Mouse (Mus musculus) ovary, adult 18-20 months (tissue): ENCODE measurements around the gene Eif5b.
"Not testable (repeated sequence)": the region's sequence is repeated elsewhere in the genome, so short reads cannot be mapped to it uniquely, and the experiment has no call there.

Experiments used
- DNase-seq: peaks from one replicate; pipeline ENCODE4 v3.0.0; 2022; ENCODE audit warnings: low spot score, mixed read lengths

Eif5b gene

DNA sequence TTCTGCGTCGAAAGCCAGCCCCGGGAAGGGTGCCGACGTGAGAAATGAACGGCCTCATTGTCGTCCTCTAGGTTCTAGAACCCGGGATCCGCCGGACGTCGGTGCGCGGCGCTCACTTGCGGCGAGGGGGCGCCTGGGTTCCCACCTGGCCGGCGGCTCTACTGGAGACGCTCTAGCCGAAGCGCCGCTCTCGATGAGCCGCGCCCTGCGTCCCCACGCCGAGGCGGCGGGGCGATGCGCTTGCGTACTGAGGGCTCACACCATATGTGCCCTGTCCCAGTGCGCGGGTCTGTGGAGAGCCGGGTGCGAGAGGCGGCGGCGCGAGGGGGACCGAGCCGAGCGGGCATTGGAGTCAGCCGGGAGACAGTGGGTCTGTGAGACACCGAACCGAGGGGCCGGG is at the start of gene Eif5b, which contains the start of gene Txndc9:
Eif5b (plus strand) TSS at position 144 of the 400 bp plus-strand sequence.
Txndc9 (minus strand) TSS at position 27 of the 400 bp plus-strand sequence.
- DNase-seq = peak; percentile 91

DNA sequence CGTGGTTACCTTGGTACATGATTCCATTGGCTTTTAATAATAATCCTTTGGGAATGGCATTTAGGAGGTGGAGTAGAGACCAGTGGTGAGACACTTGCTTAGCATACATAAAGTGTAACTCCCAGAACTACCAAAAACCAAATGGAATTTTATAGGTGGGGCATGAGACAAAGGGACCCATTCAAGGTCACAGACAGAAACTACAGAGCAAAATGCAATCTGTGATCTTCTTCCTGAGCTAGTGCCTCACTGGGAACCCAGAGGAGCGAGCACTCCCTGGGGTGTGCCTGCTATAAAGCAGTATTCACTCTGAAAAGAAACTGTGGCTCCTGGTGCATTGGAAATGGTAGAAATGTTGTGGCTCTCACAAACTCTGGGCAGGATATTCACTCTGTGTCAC is 48.9 kb upstream of the Eif5b start:
- no peak for DNase-seq

DNA sequence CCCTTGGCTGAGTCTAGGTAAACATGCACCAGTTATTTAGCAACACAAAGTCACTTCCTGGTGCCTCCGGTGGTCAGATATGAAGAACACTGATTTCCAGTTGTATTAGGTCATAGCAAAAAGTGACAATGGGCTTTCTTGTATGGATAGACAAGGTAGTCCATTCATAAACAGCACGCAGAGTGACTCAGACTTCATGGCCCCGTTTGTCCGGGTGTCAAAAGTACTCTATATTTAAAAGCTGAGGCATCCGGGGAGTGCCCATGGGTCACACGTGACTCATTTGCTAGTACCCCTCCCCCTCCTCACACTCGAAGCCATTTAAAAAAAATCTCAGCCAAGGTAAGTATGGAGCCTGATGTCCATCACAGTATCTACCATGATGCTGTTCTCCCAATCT is 43.0 kb upstream of the Eif5b start:
- DNase-seq = no peak

DNA sequence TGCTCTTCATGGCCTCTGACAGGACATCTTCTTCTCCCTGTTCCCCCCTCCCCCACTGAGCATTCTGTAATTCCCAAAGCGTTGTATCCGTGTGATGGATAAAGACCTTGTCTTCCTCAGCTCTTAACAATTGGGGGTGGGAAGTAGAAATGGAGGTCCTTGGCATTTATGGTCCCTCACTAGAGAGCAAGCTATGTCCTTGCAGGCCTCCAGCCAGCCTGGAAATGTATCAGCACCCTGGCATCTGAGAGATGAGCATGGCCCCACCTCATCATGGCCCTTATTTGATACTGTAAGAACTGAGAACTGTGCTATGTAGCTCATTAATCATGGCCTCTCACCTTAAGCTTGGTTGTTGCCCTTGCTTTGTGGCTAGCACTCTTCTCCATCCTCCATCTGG is 42.6 kb upstream of the Eif5b start:
- DNase-seq = no peak

DNA sequence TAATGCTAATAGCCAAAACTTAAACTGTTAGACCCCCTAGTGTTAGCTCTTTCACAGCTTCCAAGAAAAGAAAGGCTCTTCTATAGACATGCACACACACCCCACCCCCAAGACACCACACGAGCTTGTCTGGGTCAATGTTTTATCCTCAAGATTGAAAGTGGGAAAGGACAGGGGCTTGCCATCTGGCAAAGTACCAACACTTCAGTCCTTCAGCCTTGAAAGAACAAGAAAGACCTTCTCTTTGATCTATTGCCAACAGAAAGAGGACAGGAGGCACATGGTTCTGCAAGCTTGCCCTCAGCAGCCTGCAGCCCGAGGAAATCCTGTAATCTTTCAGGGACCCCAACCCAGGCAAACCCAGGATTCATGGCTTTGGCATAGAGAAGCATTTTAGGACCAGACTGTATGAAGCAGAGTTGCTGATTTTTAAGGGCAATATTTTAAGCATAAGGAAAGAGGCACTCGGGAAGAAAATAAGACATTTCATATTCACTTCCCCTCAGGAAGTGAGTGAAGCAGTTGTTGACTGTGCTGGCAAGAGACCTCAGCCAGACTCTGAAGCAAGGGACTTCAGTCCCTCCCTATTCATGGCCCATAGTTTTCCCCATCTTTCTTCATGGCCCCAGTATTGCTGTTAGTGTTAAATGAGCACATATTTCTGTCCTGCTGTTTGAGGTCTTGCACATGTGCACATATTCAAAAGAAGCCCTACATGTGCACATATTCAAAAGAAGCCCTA is 40.9 kb upstream of the Eif5b start:
- peak; percentile 16 for DNase-seq

DNA sequence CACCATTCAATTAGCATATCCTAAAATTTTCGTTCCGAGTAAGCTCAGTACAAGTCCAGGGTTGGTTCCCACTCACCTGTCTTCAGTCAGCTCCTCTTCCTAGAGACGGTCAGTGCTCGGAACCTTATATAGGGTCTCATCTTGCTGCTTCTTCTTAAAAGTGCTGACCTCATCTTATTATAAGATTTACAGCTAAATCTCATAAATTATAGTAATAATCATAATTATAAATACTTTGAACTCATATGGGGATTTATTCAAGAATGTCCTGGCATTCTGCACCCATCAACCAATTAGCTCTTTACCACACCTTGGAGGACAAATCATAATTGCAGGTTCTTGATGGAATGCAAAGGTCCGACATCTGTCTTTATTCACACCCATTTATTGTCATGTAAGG is 40.2 kb upstream of the Eif5b start, which contains the start of gene Lyg1:
Lyg1 (minus strand) TSS at position 101 of the 400 bp plus-strand sequence.
- DNase-seq = no peak

DNA sequence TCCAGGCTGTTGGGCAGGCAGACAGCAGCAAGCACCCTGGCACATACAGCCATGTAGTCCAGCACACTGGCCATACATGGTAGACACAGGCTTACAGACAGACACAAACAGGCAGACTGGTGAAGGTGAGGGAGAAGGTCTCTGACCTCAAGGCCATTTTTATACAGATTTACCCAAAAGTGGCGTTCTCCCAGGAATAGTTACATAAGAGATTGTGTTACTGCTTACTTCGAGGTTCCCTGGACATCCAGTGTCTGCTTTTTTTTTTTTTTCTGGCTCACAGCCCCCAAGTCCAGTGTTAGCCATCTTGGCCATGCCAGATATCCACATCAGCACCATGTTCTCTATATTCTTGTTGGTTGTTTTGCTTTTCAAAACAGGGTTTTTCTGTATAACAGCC is 39.3 kb upstream of the Eif5b start:
- DNase-seq = no peak

DNA sequence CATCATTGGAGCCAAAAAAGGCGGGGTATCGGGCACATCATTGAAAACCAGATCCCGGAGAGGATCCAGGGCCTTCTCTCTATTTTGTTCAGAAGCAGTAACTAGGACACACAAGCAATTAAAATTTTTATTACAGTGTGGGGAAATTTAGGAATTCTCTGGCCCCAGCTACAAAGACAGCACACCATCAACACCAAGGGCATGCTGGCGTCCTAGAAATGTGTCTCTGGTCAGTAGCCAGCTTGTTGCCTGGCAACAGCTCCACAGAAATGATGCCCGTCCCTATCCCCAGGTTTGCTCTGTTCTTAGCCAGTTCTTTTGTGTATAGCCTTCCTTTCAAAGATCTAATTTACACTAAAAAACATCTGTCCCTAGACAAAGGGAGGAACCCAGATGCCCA is 38.3 kb upstream of the Eif5b start:
- DNase-seq = no peak

DNA sequence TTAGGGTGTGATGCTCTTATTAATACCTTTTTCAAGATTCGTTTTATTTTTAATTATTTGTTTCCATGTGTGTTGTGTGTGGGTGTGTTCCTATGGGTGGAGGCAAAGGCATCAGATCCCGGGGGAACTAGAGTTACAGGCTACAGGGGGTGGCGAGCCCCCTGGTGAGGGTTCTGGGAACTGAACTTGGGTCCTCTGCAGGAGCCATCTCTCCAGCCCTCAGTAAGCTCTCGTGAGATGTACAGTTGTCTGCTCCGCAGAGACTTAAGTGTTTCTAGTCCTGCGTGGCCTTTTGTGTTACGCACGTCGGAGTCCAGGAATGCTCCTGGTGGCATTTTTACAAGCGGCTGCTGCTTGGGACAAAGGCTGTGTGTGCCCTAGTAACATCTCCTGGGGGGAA is 32.2 kb upstream of the Eif5b start:
- DNase-seq = no peak

DNA sequence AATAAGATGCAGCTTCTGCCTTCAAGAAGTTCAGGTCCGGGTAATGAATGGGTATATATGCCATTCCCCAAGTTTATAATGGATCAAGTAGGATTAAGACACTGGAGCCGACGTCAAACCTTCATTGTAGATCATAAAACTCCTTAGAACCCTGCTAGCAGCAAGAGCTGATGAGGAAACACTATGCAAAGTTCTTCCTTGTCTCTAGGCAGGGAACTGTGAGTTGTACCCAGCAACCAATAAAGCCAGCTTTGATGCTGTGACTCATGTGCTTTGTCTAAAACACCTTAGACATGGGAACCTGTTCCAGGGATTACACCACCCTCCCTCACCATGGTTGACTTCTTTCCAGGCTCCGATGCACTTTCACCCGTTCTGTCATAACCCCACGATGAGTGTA is 29.1 kb upstream of the Eif5b start:
- no peak for DNase-seq

DNA sequence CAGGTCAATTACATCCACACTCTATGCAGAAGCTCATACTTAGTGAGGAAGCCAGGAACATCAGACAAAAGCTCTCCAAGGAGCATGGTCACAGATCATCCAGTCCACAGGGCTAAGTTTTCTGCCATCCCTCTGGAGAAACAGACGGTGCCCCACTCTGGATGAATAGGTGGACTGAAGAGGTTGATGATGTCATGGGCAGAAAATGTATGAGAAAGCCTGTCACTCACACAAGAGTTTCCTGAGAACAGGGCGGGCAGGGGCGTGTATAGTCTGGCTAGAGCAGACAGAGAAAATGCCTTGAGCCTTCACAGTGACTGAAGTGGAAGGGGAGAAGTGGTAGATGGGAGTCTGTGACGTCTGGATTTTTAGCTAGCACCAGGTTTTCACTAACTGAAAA is 26.3 kb upstream of the Eif5b start:
- DNase-seq = no peak

DNA sequence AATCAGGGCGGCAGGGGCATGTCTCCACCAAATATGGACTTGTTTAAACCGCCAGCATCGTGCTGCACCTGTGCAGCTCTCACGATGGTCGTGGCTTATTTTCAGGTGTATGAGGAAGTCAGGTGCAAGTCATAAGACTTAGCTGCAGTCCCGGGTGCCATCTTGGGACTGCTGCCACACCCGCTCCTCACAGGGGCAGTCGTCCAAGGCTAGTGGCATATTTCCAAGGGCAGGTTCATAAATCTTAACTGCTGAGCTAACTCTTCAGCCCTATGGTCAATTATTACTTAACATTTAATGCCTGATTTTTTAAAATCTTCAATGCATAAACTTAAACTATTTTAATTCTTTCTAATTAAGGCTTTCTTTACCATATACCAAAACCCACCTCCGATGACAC is 21.1 kb upstream of the Eif5b start:
- not testable (repeated sequence) for DNase-seq

DNA sequence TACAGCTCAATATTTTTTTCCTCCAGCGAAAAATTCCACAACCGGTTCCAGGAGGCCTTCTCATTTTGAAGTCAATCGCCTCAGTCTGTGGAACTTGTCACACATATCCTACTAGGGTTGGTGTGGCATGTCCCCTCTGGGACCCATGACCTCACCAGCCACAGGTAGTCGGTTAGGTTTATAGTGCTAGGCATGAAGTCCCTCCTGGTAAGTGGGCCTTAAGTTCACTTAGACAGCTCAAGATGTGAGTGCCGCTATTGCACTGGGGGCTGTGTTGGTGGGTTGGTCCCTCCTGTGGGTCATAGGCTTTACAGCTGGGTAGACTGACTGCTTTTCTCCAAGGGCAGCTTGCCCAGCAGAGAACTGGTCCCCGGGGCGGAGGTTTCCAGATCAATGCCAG is 20.5 kb upstream of the Eif5b start:
- no peak for DNase-seq

DNA sequence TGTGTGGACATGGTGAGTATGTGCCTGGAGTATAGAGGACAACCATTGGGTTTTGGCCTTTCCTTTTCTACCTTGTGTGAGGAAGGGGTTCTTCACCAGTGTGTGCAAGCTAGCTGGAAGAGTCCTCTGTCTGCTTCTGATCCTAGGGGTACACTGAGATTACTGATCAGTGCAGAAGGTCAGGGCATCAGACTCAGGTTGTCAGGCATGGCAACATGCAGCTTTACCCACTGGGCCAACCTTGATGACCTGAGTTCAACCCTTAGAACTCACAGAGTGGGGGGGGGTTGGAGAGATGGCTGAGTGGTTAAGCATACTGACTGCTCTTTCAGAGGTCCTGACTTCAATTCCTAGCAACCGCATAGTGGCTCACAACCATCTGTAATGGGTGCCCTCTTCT is 13.5 kb upstream of the Eif5b start:
- DNase-seq = no peak

DNA sequence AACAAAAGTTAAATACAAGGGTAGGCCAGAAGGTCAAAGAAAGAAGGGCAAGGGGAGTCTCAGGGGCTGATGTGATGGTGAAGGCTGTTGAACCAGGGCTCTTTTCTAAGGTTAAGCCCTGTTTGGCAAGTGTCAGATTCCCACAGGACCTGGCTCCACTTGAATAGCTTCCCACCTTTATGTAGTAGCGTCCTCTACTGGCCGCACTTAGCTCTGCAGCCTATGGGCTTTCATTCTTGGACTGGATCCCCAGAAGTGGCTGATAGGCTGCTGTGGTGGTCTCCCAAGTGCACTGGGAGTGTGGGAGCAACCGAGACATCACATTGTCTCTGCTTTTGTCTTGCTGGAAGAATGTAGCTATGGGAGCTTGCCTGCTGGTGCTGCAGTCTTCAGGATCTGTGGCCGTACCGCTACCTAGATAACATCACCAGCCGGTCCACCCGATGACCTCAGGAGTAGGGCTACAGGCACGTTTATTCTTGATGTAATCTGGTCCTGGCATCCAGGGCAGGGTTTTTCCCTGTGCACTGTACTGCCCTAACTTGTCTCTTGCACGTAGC is 12.0 kb upstream of the Eif5b start:
- DNase-seq = no peak

DNA sequence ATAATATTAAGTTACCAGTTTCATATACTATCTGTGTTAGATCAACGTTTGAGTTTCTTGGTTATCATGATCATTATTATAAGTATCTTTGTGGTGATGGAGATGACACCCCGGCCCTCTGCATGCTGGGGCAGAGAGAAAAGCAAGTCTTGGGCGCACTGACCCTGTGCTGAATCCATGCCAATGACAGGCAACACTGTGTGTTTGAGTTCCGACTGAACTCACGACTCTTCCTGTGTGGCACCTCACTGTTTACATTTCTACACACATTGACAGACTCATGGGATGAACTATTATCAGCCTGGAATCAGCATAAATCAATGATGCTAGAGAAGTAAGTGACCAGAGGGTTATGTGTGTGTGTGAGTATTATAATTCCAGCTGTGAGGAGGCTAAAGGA is 10.0 kb upstream of the Eif5b start:
- no peak for DNase-seq

DNA sequence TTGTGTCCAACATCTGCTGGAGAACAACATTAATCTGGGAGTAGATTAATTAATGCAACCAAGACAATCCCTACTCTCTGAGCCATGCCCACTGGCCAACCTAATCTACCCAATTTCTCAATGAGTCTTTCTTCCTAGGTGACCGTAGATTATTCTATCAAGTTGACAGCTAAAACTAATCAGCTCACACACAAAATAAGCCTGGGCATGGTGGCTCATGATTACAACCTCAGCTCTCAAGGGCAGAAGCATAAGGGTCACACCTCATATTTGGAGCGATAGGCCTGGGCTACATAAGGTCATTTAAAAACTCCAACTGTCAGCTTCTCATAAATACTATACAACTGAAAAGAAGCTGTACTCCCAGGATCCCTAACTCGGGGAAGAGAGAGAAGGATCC is 1.6 kb upstream of the Eif5b start:
- DNase-seq = no peak

DNA sequence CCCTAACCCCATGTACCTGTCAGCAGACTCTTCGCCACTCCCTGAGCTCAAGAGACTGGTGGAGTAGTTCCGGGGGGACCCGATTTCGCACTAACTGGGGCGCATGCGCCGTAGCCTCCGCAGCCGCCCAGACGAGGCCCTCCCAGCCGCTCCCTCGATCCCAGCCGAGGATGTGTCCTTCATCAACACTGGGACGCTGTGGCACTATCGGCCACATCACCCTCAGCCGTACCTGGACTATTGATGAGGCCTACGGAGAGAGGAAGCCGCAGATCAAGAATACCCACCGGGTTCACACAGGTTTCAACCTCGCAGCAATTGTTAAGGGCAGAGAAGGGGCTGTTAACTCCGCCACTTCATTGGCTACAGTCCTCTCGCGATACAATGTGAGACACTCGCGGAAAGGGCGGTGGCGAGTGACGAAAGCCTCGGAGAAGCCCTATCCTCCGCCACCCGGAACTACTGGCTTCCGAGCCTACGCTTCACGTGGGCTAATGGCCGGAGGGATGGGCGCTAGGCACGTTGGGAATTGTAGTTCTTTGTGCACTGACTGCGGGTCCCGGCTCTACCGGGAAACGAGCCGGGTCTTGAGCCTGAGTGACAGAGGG is 829 bp upstream of the Eif5b start:
- DNase-seq = peak; percentile 98

DNA sequence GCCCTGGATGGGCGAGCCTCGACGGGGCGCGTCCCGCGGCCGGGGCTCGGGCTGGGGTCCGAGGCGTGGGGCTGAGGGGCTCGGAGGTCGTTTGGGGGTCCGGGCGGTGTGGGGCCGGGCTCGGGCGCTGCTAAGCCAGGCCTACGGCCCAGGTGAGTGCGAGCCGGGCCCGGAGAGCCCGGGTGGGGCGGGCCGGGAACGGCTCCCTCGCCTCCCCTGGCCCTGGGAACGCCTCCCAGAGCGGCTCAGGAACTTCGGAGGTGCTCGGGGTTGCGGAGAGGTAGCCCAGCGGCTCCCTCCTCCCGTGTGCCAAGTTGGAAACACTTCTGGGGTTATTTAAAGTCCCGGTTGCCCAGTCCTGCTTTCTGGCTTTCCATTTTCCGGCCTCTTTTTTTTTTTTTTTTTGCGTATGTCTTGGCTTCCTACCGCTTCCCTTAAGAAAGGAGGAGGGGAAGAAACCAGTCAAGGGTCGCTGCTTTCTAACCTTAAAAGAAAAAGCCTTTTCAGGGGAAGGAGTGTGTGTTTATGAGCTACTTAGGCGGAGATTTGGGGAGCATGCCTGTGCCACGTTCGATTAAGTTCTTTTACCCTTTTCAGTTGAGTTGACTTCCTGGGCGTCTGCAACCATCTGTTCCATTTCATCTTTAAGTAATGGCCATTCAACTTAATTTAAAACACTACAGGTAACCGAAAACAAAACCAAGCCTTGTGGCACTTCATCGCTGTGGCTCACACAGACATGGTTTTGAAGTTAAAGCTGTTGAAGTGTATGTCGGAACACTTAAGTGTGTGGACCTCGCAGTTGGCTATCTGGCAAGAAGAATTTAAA is 775 bp downstream of the Eif5b start:
- DNase-seq = no peak

DNA sequence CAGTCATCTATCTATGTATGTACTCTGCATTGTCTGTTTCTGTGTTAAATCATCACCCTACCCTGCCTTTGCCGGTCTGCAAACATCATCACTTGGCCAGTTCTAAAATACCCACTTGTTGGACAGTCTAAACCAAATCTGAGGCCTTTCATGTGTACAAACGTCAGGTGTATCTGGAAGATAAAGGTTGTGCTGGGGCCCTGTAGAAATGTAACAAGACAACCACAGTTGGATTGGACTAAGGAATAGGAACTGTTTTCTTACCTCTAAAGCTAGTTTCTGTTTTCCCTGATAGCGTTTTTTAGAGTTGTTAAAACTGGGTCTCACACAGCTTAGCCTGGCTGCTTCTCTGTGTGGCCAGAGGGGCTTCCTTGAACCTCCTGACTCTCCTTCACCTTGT is 1.7 kb downstream of the Eif5b start:
- no peak for DNase-seq

DNA sequence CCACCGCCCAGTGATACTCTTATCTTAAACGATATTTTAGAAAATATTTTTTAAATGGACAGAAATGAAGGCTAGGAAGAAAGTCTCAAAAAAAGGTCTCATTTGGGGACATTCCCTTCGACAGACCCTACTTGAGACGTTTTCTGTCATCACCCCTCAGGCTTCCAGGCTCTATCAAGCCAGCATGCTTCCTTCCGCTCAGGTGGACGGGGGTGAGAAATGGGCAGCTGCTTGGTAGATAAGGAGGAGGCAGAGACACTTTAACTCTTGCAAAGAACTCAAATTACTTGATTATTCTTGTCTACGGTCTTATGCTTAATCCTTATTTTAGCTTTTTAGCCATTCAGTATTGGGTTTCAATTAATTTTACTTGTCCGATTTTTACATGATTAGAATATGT is 3.0 kb downstream of the Eif5b start:
- no peak for DNase-seq

DNA sequence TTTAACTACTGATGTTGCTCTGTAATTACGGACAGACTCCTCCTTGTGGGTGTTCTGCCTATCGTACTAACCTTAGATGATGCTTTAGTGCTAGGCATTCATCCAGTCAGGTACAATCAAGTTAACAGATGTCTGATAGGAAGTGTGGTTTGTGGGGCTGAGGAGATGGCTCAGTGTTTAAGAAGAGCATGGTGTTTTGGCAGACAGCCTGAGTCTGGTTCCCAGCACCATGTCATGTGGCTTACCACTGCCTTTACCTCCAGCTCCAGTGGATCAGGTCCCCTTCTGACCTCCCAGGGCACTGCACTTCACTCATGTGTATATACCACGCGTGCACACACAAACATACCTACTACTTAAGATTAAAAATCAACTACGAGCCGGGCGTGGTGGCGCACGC is 4.1 kb downstream of the Eif5b start:
- DNase-seq = no peak

DNA sequence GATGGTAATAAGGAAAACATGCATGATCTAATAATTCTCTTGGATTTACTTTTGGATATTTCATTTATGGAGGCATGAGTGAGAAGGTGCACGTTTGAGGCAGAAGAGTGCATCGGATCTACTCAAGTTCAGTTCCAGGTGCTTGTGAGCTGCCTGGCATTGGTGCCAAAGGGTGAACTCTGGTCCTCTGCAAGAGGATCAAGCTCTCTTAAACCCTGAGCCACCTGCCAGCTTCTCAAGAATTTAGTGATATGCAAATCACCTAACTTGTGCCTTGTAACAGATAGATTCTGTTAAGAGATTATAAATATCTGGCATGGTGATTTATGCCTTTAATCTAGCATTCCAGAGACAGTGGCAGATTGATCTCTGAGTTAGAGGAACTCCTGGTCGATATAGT is 5.2 kb downstream of the Eif5b start:
- no peak for DNase-seq
